ENCODE assay signal across 20 mouse cellular contexts in genomic region chr5:119833223-119834030, GRCm38 (mm10). TPM values are rescaled to one million over a fixed set of nuclear protein-coding genes. Genes with fewer than 3 reads are reported as not detected.
DNase-seq lines count a peak whose midpoint lies in the region; ATAC-seq and TF ChIP-seq lines count a peak whose summit lies in the region.
"Had no signal": no experiment of that assay in that cellular context is flagged by ENCODE, and none has a peak within 500 bp of the region (broad histone marks: within the 10 kb centered on the region; RNA-seq: fewer than 3 reads in every experiment).

No protein-coding gene starts in this region.

- no peak for TF ChIP-seq CTCF in midbrain, postnatal 0 days (IDR thresholded peaks at IDR 0.05)
- no peak for TF ChIP-seq CTCF in embryonic fibroblast, embryonic 13.5 days (IDR thresholded peaks at IDR 0.05; ENCODE audit: borderline replicate concordance, insufficient read depth, low read length)

- no peak for ATAC-seq in hindbrain, embryonic 13.5 days (ENCODE audit: low FRiP score)
- no peak for ATAC-seq in midbrain, embryonic 14.5 days (ENCODE audit: low FRiP score, low TSS enrichment)
- no peak for ATAC-seq in midbrain, postnatal 0 days (ENCODE audit: low FRiP score)
- no peak for ATAC-seq in limb, embryonic 15.5 days (ENCODE audit: insufficient number of reproducible peaks, low FRiP score, low TSS enrichment, low read depth)
- ATAC-seq: activated CD4-positive, CD25-positive, alpha-beta regulatory T cell, adult 4 months; CD4-positive, CD25-positive, alpha-beta regulatory T cell, adult 4 months; forebrain, postnatal 0 days had no signal

- no peak for TF ChIP-seq POLR2A in embryonic fibroblast, embryonic 13.5 days (IDR thresholded peaks at IDR 0.05; ENCODE audit: low read depth, low read length)

- peak; percentile 33 for DNase-seq in hindbrain, embryonic 10.5 days (ENCODE audit: low spot score)
- peak; percentile 18 for DNase-seq in midbrain, embryonic 14.5 days
- no peak for DNase-seq in midbrain, postnatal 0 days (ENCODE audit: low spot score)
- DNase-seq in adrenal gland, postnatal 10 days = no peak
- DNase-seq: cerebellum, adult 11 months; cerebellum, postnatal 36 days; forebrain, postnatal 0 days; gastrocnemius, postnatal 10 days; kidney, adult 2 months; liver, embryonic 13.5 days; right cerebral cortex, postnatal 4 days had no signal

- 2% methylated on average over 8 of the region's 8 CpGs for WGBS in hindbrain, embryonic 10.5 days
- WGBS in hindbrain, embryonic 13.5 days = 2% methylated on average over 8 of the region's 8 CpGs
- 2% methylated on average over 8 of the region's 8 CpGs for WGBS in midbrain, embryonic 14.5 days
- WGBS in midbrain, postnatal 0 days = 7% methylated on average over 8 of the region's 8 CpGs
- 13% methylated on average over 8 of the region's 8 CpGs for WGBS in limb, embryonic 15.5 days

- H3K4me1 ChIP-seq in hindbrain, embryonic 10.5 days (replicated peaks) = peaks cover 13% of the 10 kb centered on the region; the same call in 1 of the 2 replicates
- no peaks in the 10 kb centered on the region; the same call in 1 of the 2 replicates for H3K4me1 ChIP-seq in hindbrain, embryonic 13.5 days (replicated peaks)
- H3K4me1 ChIP-seq in midbrain, embryonic 14.5 days (ENCODE audit: control insufficient read depth, insufficient read depth, low read length) = no peaks in the 10 kb centered on the region
- H3K4me1 ChIP-seq in midbrain, postnatal 0 days (ENCODE audit: insufficient read depth, low read length) = no peaks in the 10 kb centered on the region
- H3K4me1 ChIP-seq in embryonic fibroblast, embryonic 13.5 days (ENCODE audit: control insufficient read depth, insufficient read depth, low read length) = no peaks in the 10 kb centered on the region
- H3K4me1 ChIP-seq in limb, embryonic 15.5 days = peaks cover 19% of the 10 kb centered on the region

- no peaks in the 10 kb centered on the region for H3K36me3 ChIP-seq in hindbrain, embryonic 10.5 days
- no peaks in the 10 kb centered on the region for H3K36me3 ChIP-seq in hindbrain, embryonic 13.5 days
- H3K36me3 ChIP-seq in midbrain, embryonic 14.5 days (ENCODE audit: control insufficient read depth, insufficient read depth, low read length) = no peaks in the 10 kb centered on the region
- no peaks in the 10 kb centered on the region for H3K36me3 ChIP-seq in midbrain, postnatal 0 days (ENCODE audit: insufficient read depth, low read length)
- no peaks in the 10 kb centered on the region for H3K36me3 ChIP-seq in limb, embryonic 15.5 days
- H3K36me3 ChIP-seq: hindbrain, embryonic 15.5 days; liver, embryonic 13.5 days had no signal

- H3K27me3 ChIP-seq in hindbrain, embryonic 10.5 days (ENCODE audit: insufficient read depth, poor library complexity, severe bottlenecking) = peaks cover 100% of the 10 kb centered on the region
- peaks cover 100% of the 10 kb centered on the region for H3K27me3 ChIP-seq in hindbrain, embryonic 13.5 days
- peaks cover 94% of the 10 kb centered on the region for H3K27me3 ChIP-seq in midbrain, embryonic 14.5 days (ENCODE audit: control insufficient read depth, insufficient read depth, low read length)
- H3K27me3 ChIP-seq in midbrain, postnatal 0 days (ENCODE audit: insufficient read depth, low read length) = peaks cover 86% of the 10 kb centered on the region
- peaks cover 68% of the 10 kb centered on the region for H3K27me3 ChIP-seq in limb, embryonic 15.5 days

- no peak overlapping the region for H3K27ac ChIP-seq in hindbrain, embryonic 10.5 days
- H3K27ac ChIP-seq in hindbrain, embryonic 13.5 days = no peak overlapping the region
- no peak overlapping the region for H3K27ac ChIP-seq in midbrain, embryonic 14.5 days (replicated peaks; ENCODE audit: low read depth, low read length)
- H3K27ac ChIP-seq in midbrain, postnatal 0 days (ENCODE audit: low read depth, low read length) = no peak overlapping the region
- H3K27ac ChIP-seq in embryonic fibroblast, embryonic 13.5 days (ENCODE audit: insufficient read depth, low read length) = 0 out of 2 replicates have a peak overlapping the region, but pooled peaks have one; percentile 52
- peak overlapping the region; percentile 90 for H3K27ac ChIP-seq in limb, embryonic 15.5 days
- H3K27ac ChIP-seq: hindbrain, embryonic 15.5 days; liver, embryonic 13.5 days had no signal

- no peak overlapping the region for H3K4me2 ChIP-seq in hindbrain, embryonic 13.5 days
- no peak overlapping the region for H3K4me2 ChIP-seq in midbrain, embryonic 14.5 days (ENCODE audit: low read length)
- H3K4me2 ChIP-seq in midbrain, postnatal 0 days (ENCODE audit: low read depth, low read length, poor library complexity, severe bottlenecking) = no peak overlapping the region
- H3K4me2 ChIP-seq in limb, embryonic 15.5 days = peak overlapping the region; percentile 50
- H3K4me2 ChIP-seq: hindbrain, embryonic 15.5 days; liver, embryonic 13.5 days had no signal

- no peak overlapping the region for H3K4me3 ChIP-seq in hindbrain, embryonic 10.5 days
- no peak overlapping the region for H3K4me3 ChIP-seq in hindbrain, embryonic 13.5 days
- no peak overlapping the region for H3K4me3 ChIP-seq in midbrain, embryonic 14.5 days (replicated peaks; ENCODE audit: low read depth, low read length)
- no peak overlapping the region for H3K4me3 ChIP-seq in midbrain, postnatal 0 days (ENCODE audit: low read depth, low read length)
- peak overlapping the region; percentile 40 for H3K4me3 ChIP-seq in embryonic fibroblast, embryonic 13.5 days (ENCODE audit: insufficient read depth, low read length)
- peak overlapping the region; percentile 48 for H3K4me3 ChIP-seq in limb, embryonic 15.5 days
- H3K4me3 ChIP-seq: hindbrain, embryonic 15.5 days; liver, embryonic 13.5 days; megakaryocyte, embryonic 14.5 days had no signal

- H3K9ac ChIP-seq in hindbrain, embryonic 13.5 days = no peak overlapping the region
- H3K9ac ChIP-seq in midbrain, embryonic 14.5 days (replicated peaks; ENCODE audit: low read length) = no peak overlapping the region
- H3K9ac ChIP-seq in midbrain, postnatal 0 days (replicated peaks; ENCODE audit: low read length, poor library complexity, severe bottlenecking) = no peak overlapping the region
- peak overlapping the region; percentile 47 for H3K9ac ChIP-seq in limb, embryonic 15.5 days
- H3K9ac ChIP-seq: forebrain, postnatal 0 days; hindbrain, embryonic 15.5 days; liver, embryonic 13.5 days had no signal

- H3K9me3 ChIP-seq in hindbrain, embryonic 10.5 days = no peaks in the 10 kb centered on the region
- H3K9me3 ChIP-seq in hindbrain, embryonic 13.5 days = no peaks in the 10 kb centered on the region
- no peaks in the 10 kb centered on the region for H3K9me3 ChIP-seq in midbrain, embryonic 14.5 days (ENCODE audit: control insufficient read depth, low read length)
- no peaks in the 10 kb centered on the region for H3K9me3 ChIP-seq in midbrain, postnatal 0 days (ENCODE audit: low read length)
- H3K9me3 ChIP-seq in limb, embryonic 15.5 days = no peaks in the 10 kb centered on the region
- H3K9me3 ChIP-seq: hindbrain, embryonic 15.5 days; liver, embryonic 13.5 days; megakaryocyte, embryonic 14.5 days had no signal

RNA-seq across cellular contexts. Expression of gene Tbx5, which starts 1.0 kb away (rescaled TPM):
- polyA plus RNA-seq in hindbrain, embryonic 10.5 days (2016; fragmentation: Nextera tagmentation; extraction: Ambion mirVana) = not detected in 2 replicates
- polyA plus RNA-seq in hindbrain, embryonic 13.5 days (2015; fragmentation: Nextera tagmentation; extraction: Ambion mirVana) = not detected in 2 replicates
- 0.11 TPM in 1 of 2 replicates, not detected in the other for polyA plus RNA-seq in midbrain, embryonic 14.5 days (2014; fragmentation: Nextera tagmentation; extraction: Ambion mirVana)
- not detected in 2 replicates for total RNA-seq in midbrain, postnatal 0 days (2014; rRNA removed)
- polyA plus RNA-seq in midbrain, postnatal 0 days (2015; fragmentation: Nextera tagmentation; extraction: Ambion mirVana) = 0.04 TPM in 1 of 2 replicates, not detected in the other
- polyA plus RNA-seq in embryonic fibroblast, embryonic 13.5 days (2011; ENCODE audit: insufficient read length, low read depth, missing spikeins) = 5.5 and 9.3 TPM in 2 replicates
- 18.1 and 21.3 TPM in 2 replicates for polyA plus RNA-seq in limb, embryonic 15.5 days (2015; fragmentation: Nextera tagmentation; extraction: Ambion mirVana)
- 1 to 10 TPM; 2.3 to 2.9 TPM for total RNA-seq in adrenal gland, postnatal 10 days (2021)
- total RNA-seq: layer of hippocampus, adult 18-20 months; left cerebral cortex, adult 18-20 months had no signal
- polyA plus RNA-seq: activated CD4-positive, CD25-positive, alpha-beta regulatory T cell, adult 4 months; CD4-positive, CD25-positive, alpha-beta regulatory T cell, adult 4 months; forebrain, postnatal 0 days had no signal

Comparison
In these comparisons a context has a peak if more than half of its experiments do, and no peak if none do; other contexts are left out.
1. DNase-seq: peak in hindbrain, embryonic 10.5 days (single experiment) and midbrain, embryonic 14.5 days (single experiment); none in midbrain, postnatal 0 days (single experiment) and adrenal gland, postnatal 10 days (single experiment).
2. H3K27ac ChIP-seq: peak in embryonic fibroblast, embryonic 13.5 days (single experiment) and limb, embryonic 15.5 days (single experiment); none in hindbrain, embryonic 10.5 days (single experiment), hindbrain, embryonic 13.5 days (single experiment), midbrain, embryonic 14.5 days (single experiment) and midbrain, postnatal 0 days (single experiment).
3. H3K4me3 ChIP-seq: peak in embryonic fibroblast, embryonic 13.5 days (single experiment) and limb, embryonic 15.5 days (single experiment); none in hindbrain, embryonic 10.5 days (single experiment), hindbrain, embryonic 13.5 days (single experiment), midbrain, embryonic 14.5 days (single experiment) and midbrain, postnatal 0 days (single experiment).